Mouse (Mus musculus) liver, adult 2 months (tissue): ENCODE data around the gene Prss32.

Experiments used
- CTCF ChIP-seq: fragments of 200-500 bp; IDR thresholded peaks from 2 replicates; pipeline ENCODE4 v1.5.1; 2011; ENCODE audit warnings: low read depth, low read length, control low read depth
- POLR2A ChIP-seq: fragments of 200-500 bp; IDR thresholded peaks from 2 replicates; pipeline ENCODE4 v1.6.1; 2011; ENCODE audit warnings: low read length, control low read depth; ENCODE audit not compliant: insufficient read depth; ENCODE audit errors: extremely low read depth

- TF ChIP-seq POLR2A (no peak), CTCF (no peak)
Measured at GRCm38 (mm10) chr17:23797316-23797715, 46.3 kb upstream of the Prss32 start.
